Mouse (Mus musculus): ENCODE data around the gene Zbtb20. TPM values are rescaled to one million over a fixed set of nuclear protein-coding genes. Genes with fewer than 3 reads are reported as not detected.

The Zbtb20 gene
- polyA plus RNA-seq, 2 experiments: 0.40 to 2.2 TPM

- Histone ChIP-seq H3K4me2 (ENCODE audit: low read depth) (no peak overlapping the region), H3K9ac (replicated peaks) (no peak overlapping the region), H3K9me3 (ENCODE audit: control insufficient read depth, low read length) (no peaks in the 10 kb centered on the region), H3K27ac (no peak overlapping the region), H3K4me3 (ENCODE audit: insufficient read depth in 1 of 2, low read depth in 2 of 2, low read length in 2 of 2) (no peak overlapping the region), H3K4me1 (replicated peaks; ENCODE audit: control insufficient read depth in 2 of 2, insufficient read depth in 2 of 2, low read length in 1 of 2) (no peaks in the 10 kb centered on the region), H3K36me3 (replicated peaks; ENCODE audit: control insufficient read depth, insufficient read depth, low read depth) (no peaks in the 10 kb centered on the region), H3K27me3 (ENCODE audit: control insufficient read depth, insufficient read depth, low read length) (no peaks in the 10 kb centered on the region)
- TF ChIP-seq CTCF (IDR thresholded peaks at IDR 0.05; ENCODE audit: low read depth): no peak
- no peak for DNase-seq (ENCODE audit: low read depth in 3 of 3, low spot score in 3 of 3)
- ATAC-seq (ENCODE audit: insufficient read depth): no peak
- WGBS (ENCODE audit: insufficient replicate concordance): 58% methylated on average over 21 of the region's 21 CpGs
These were observed 762.8 kb downstream of the Zbtb20 start for GRCm38 (mm10) chr16:43638406-43639049.

GRCm38 (mm10) chr16:43641230-43641629 is 765.5 kb downstream of the Zbtb20 start:
- Histone ChIP-seq H3K36me3 (replicated peaks; ENCODE audit: control insufficient read depth, insufficient read depth, low read depth) (no peaks in the 10 kb centered on the region), H3K4me1 (replicated peaks; ENCODE audit: control insufficient read depth in 2 of 2, insufficient read depth in 2 of 2, low read length in 1 of 2) (no peaks in the 10 kb centered on the region), H3K27ac (no peak overlapping the region), H3K9ac (replicated peaks) (no peak overlapping the region), H3K4me3 (ENCODE audit: insufficient read depth in 1 of 2, low read depth in 2 of 2, low read length in 2 of 2) (no peak overlapping the region), H3K9me3 (ENCODE audit: control insufficient read depth, low read length) (no peaks in the 10 kb centered on the region), H3K4me2 (ENCODE audit: low read depth) (no peak overlapping the region), H3K27me3 (ENCODE audit: control insufficient read depth, insufficient read depth, low read length) (no peaks in the 10 kb centered on the region)
- TF ChIP-seq EP300 (IDR thresholded peaks at IDR 0.05; ENCODE audit: low read depth): no peak
- no peak for TF ChIP-seq CTCF (IDR thresholded peaks at IDR 0.05; ENCODE audit: low read depth)
- ATAC-seq (ENCODE audit: insufficient read depth) (no peak), DNase-seq (ENCODE audit: low read depth in 3 of 3, low spot score in 3 of 3) (no peak)
- 53% methylated on average over 8 of the region's 8 CpGs for WGBS (ENCODE audit: insufficient replicate concordance)

GRCm38 (mm10) chr16:43645879-43646278 is 770.2 kb downstream of the Zbtb20 start:
- H3K36me3 ChIP-seq (replicated peaks; ENCODE audit: control insufficient read depth, insufficient read depth, low read depth): no peaks in the 10 kb centered on the region
- no peaks in the 10 kb centered on the region for H3K9me3 ChIP-seq (ENCODE audit: control insufficient read depth, low read length)
- no peaks in the 10 kb centered on the region for H3K27me3 ChIP-seq (ENCODE audit: control insufficient read depth, insufficient read depth, low read length)
- ATAC-seq (ENCODE audit: insufficient read depth) (no peak), DNase-seq (ENCODE audit: low read depth in 3 of 3, low spot score in 3 of 3) (no peak)
- no peak overlapping the region for H3K4me3 ChIP-seq (ENCODE audit: insufficient read depth in 1 of 2, low read depth in 2 of 2, low read length in 2 of 2)
- H3K4me2 ChIP-seq (ENCODE audit: low read depth): no peak overlapping the region
- TF ChIP-seq EP300 (IDR thresholded peaks at IDR 0.05; ENCODE audit: low read depth): no peak
- TF ChIP-seq CTCF (IDR thresholded peaks at IDR 0.05; ENCODE audit: low read depth): no peak
- WGBS (ENCODE audit: insufficient replicate concordance): 38% methylated on average over 4 of the region's 4 CpGs
- no peaks in the 10 kb centered on the region for H3K4me1 ChIP-seq (replicated peaks; ENCODE audit: control insufficient read depth in 2 of 2, insufficient read depth in 2 of 2, low read length in 1 of 2)
- H3K9ac ChIP-seq (replicated peaks): no peak overlapping the region
- no peak overlapping the region for H3K27ac ChIP-seq

- ATAC-seq (ENCODE audit: insufficient read depth) (no peak), DNase-seq (ENCODE audit: low read depth in 3 of 3, low spot score in 3 of 3) (no peak)
- TF ChIP-seq CTCF (IDR thresholded peaks at IDR 0.05; ENCODE audit: low read depth): no peak
- no peak for TF ChIP-seq EP300 (IDR thresholded peaks at IDR 0.05; ENCODE audit: low read depth)
- Histone ChIP-seq H3K4me1 (replicated peaks; ENCODE audit: control insufficient read depth in 2 of 2, insufficient read depth in 2 of 2, low read length in 1 of 2) (no peaks in the 10 kb centered on the region), H3K27ac (no peak overlapping the region), H3K36me3 (replicated peaks; ENCODE audit: control insufficient read depth, insufficient read depth, low read depth) (no peaks in the 10 kb centered on the region), H3K4me3 (ENCODE audit: insufficient read depth in 1 of 2, low read depth in 2 of 2, low read length in 2 of 2) (no peak overlapping the region), H3K9me3 (ENCODE audit: control insufficient read depth, low read length) (no peaks in the 10 kb centered on the region), H3K9ac (replicated peaks) (no peak overlapping the region), H3K27me3 (ENCODE audit: control insufficient read depth, insufficient read depth, low read length) (no peaks in the 10 kb centered on the region), H3K4me2 (ENCODE audit: low read depth) (no peak overlapping the region)
- WGBS (ENCODE audit: insufficient replicate concordance): 54% methylated on average over 3 of the region's 3 CpGs
These were observed 771.3 kb downstream of the Zbtb20 start for GRCm38 (mm10) chr16:43646943-43647342.

- TF ChIP-seq EP300 (IDR thresholded peaks at IDR 0.05; ENCODE audit: low read depth) (no peak), CTCF (IDR thresholded peaks at IDR 0.05; ENCODE audit: low read depth) (no peak)
- no peaks in the 10 kb centered on the region for H3K36me3 ChIP-seq (replicated peaks; ENCODE audit: control insufficient read depth, insufficient read depth, low read depth)
- 56% methylated on average over 1 of the region's 1 CpGs for WGBS (ENCODE audit: insufficient replicate concordance)
These were observed 772.0 kb downstream of the Zbtb20 start for GRCm38 (mm10) chr16:43647641-43648040.

More at GRCm38 (mm10) chr16:43647641-43648040, 772.0 kb downstream of the Zbtb20 start:
- ATAC-seq (ENCODE audit: insufficient read depth) (no peak), DNase-seq (ENCODE audit: low read depth in 3 of 3, low spot score in 3 of 3) (no peak)
- Histone ChIP-seq H3K9ac (replicated peaks) (no peak overlapping the region), H3K4me3 (ENCODE audit: insufficient read depth in 1 of 2, low read depth in 2 of 2, low read length in 2 of 2) (no peak overlapping the region), H3K4me1 (replicated peaks; ENCODE audit: control insufficient read depth in 2 of 2, insufficient read depth in 2 of 2, low read length in 1 of 2) (no peaks in the 10 kb centered on the region), H3K27ac (no peak overlapping the region), H3K9me3 (ENCODE audit: control insufficient read depth, low read length) (no peaks in the 10 kb centered on the region), H3K4me2 (ENCODE audit: low read depth) (no peak overlapping the region), H3K27me3 (ENCODE audit: control insufficient read depth, insufficient read depth, low read length) (no peaks in the 10 kb centered on the region)

Data from liver, embryonic 14.5 days (tissue).